Mouse (Mus musculus) embryo, embryonic 9.5 days (tissue): Measurements from ENCODE around the gene Kdm8.
A peak's percentile ranks its signal among the peaks of the same experiment; 100 is the strongest.

Experiments
- DNase-seq: peaks from one replicate; pipeline ENCODE4 v3.0.0-alpha.2; 2017; ENCODE audit errors: extremely low spot score

Gene Kdm8

DNA sequence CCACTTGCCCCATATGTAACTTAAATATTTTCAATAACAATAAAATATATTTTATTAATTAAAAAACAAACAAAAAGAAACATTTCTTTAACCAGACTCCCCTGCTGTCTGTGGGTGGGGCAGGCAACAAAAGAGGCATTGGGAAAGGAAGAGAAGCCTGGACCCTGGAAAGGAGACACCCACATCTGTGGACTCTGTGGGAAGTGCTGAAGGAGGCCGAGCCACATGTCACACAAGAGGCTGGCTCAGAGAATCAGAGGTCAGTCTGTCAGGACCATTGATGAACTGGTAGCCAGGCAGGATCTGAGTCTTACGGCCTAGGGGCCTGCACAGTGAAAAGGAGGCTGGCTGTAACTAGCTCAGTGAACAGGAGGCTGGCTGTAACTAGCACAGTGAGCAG, 17.7 kb downstream of the Kdm8 start:
- no peak for DNase-seq

- peak; percentile 72 for DNase-seq
These were observed 25.5 kb downstream of the Kdm8 start for GRCm38 (mm10) chr7:125469937-125470336.

DNA sequence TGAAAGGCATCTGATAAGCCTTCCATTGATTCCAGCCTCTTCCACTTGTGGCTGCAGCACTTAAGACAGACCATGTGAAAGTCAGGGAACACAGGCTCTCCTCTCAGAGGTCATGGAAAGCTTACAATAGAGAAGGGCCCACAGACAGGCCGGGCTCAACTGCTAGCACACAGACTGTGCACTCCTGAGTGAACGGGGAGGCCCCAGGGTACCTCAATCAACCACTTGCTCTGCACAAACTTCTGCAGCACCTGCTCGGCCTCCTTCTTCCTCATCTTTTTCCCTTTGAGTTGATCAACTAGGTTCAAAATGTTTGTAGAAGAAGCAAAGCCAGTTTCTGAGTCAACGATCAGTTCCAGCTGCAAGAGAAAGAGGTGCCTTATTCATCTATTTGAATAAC, 26.4 kb downstream of the Kdm8 start:
- no peak for DNase-seq

DNA sequence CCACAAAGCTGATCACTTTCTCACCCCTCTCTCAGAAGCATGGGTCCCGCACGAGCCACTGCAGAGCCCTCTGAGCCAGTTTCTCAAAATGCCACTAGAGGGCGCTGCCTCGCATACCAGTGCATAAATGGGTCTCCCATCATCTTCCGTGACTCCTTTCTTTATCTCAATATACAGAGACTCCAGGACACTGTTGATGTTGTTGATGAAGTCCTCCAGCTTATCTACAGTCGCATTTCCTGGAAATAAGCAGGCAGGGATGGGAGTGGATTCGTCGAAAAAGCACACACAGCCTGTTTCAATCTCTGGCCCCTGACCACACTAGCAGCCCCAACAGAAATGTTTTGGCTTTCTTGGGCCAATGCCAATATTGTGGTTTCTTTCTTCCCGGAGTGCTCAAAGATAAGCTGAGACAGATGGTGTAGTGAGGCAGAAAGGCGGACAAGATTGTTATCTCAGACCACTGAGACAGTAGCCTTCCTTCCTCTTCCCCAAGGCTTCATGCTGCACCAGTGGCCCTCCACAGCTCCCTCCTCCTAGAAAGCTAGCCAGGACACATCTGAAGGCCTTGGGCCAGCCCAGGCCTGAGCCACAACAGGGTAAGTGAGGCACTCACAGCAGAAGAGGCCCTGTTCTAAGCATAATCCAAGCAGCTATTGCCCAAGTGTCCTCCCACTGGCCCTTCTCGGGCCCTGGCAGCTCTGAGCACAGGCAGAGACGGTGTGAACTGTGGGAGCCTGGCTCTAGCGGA, 27.7 kb downstream of the Kdm8 start:
- DNase-seq = peak; percentile 70

DNA sequence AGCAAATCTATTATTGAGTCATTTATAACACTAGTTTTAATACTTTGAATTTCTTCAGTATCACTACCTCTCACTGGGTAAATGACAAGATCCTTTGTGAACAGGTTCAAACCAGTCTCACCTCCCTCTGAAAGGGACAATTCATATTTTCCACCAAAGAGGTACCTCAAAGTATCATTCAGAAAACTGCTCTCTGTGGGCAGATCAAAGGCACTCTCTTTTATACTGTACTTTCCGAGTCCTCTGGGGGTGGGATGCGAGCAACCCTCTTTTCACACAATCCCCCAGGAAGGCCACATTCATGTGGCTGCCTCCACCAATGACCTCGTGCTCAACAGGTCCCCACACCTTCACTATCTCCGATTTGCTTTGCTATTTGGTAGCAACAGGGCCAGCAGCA, 30.1 kb downstream of the Kdm8 start:
- DNase-seq = no peak

DNA sequence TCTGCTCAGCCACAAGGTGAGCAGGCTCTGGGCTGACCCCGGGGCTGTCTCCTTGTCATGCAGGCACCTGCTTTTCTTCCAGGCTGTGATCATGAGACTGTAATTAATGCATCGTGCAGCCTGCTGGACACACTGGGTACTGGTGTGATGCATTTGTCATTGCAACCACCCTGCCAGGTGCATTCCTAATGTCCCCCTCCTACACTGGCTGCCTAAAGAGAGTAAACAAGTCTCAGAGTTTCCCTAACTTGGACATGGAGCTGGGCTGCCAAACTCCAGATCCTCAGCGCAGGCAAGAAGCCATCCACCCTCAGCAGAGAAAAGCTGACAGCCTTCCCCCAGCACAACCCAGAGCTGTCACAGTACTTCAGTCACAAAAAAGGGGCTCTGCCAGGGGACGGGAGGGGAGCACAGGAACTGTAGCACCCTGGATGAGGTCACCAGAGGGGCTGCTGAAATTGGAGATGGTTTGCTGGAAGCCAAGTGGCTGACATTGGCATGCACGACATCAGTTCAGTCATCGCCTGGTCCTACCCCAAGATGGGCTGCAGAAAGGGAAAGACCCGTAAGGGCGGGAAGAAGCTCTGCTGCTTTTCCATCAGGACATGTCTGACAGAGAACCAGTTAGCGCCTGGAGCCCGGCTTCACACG, 31.2 kb downstream of the Kdm8 start:
- DNase-seq = peak; percentile 10

DNA sequence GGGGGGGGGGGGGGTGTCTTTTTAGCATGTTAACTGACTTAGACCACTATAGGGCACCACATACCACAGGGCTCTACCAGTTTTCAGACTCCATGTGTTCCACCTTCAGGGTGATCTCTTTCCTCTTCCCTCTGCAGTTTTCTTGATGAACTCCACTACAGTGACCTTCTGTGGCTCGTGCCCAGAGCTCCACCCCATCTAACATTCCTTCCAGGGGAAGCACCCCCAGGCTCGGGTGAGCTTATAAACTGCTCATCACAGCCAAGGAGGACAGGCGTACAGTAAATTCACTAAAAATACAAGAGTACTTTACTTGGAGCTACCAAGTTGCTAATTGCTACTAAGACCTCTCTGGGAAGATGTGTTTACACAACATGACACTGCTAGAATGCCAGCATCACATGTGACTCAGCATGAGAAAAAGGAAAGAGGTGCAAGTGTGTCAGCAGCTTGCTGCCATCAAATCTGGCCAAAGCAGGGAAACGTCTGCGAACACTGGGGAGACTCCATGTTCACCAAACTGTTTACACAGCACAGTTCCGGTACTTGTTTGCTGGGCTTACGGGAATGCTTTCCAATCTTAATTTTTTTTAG, 34.0 kb downstream of the Kdm8 start:
- DNase-seq = no peak

- DNase-seq = no peak
These were observed 36.0 kb downstream of the Kdm8 start for GRCm38 (mm10) chr7:125480518-125480917.

GRCm38 (mm10) chr7:125482339-125482738, 37.9 kb downstream of the Kdm8 start:
- DNase-seq = no peak

DNA sequence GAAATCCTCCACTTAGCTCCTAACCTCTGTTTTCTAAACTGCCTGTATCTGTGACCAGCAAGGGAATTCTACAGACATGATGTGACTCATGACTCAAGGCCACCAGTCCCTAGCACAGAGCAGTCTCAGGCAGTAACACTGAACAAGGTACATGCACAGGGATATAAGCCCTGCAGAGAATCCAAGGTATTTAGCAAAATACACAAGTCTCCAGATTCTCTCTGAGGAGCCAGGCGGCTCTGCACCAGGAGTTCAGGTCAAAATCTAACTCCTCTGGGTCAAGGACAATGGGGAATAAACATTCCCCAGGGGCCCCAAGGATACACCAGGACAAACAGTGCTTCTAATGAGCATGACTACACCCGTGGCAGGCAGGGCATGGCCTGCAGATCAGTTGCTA, 38.4 kb downstream of the Kdm8 start:
- no peak for DNase-seq

- no peak for DNase-seq
These were observed 40.3 kb downstream of the Kdm8 start for GRCm38 (mm10) chr7:125484791-125485190.

DNA sequence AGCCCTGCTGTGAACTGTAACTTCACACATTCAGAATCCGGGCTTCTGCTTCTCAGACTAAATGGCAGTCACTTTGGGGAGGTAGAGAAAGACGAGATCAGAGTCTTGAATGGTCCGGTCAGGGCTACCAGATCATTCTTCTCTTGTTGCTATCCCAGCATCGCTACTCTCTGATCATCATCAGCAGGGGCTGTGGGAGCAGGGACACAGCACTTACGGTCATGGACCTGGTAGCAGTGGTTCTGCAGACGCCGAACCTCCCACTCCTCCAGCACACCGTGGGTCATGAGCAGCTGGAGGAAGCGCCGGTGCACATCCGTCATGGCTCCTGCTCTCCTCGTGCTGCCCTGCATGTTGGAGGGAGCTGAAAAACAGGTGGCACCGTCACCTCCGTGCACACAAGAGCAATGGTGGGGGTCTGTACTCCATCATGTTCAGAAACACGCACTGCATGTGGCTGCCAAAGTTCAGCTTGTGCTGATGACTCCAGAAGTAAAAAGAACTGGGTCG, 41.7 kb downstream of the Kdm8 start:
- no peak for DNase-seq

GRCm38 (mm10) chr7:125487126-125487525, 42.6 kb downstream of the Kdm8 start:
- DNase-seq = no peak

- no peak for DNase-seq
These were observed 44.2 kb downstream of the Kdm8 start for GRCm38 (mm10) chr7:125488706-125489105.

DNA sequence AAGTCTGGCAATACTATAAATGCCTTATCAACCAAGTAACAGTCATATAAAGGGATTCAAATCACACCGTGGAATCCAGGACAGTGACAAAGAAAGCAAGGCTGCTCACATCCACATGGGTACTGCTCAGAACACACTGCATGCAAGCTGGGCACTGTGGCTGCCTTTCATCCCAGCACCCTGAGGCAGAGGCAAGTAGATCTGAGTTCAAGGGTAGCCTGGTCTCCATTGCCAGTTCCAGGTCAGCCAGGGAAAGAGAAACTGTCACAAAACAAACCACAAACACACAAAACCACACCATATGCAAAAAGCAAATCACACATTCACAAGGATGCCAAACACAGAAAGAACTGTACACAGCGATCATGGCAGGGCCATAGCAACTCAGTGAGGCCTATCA, 45.2 kb downstream of the Kdm8 start:
- DNase-seq = no peak

GRCm38 (mm10) chr7:125490947-125491735, 46.7 kb downstream of the Kdm8 start, which contains the start of gene Nsmce1:
TSS of gene Nsmce1 (minus strand) at chr7:125491596.
- DNase-seq = peak; percentile 90

DNA sequence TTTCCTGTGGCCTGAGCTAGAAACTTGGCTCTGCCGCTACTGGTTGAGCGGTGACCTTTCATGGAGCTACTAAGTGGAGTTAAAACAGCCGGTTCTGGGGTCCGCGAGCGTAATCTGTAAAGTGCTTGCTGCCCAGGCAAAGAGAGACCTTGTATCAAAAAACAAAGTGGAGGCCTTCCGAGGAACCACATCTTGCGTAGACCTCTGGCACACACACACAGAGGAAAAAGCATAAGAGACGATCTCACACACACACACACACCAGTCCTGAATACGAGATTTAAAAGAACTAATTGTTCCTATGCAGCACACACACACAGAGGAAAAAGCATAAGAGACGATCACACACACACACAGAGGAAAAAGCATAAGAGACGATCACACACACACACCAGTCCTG, 47.3 kb downstream of the Kdm8 start:
- DNase-seq = no peak

DNA sequence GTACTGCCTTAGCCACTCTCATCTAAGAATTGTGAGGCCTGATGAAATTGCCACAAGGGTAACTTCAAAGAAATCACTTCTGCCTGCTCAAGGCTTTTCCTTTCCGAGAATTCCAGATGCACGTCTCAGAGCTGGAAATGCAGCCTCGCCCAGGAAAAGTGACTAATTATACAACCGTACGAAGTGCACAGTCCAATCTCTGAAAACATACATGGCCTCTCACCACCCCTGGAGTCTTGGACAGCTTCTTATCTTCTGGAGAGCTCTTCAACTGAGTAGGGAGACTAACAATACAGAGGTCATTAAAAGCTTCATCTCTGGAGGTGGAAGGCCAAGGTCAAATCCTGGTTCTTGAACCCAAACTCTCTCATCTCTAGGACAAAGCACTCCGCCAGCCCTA, 48.1 kb downstream of the Kdm8 start:
- DNase-seq = no peak

DNA sequence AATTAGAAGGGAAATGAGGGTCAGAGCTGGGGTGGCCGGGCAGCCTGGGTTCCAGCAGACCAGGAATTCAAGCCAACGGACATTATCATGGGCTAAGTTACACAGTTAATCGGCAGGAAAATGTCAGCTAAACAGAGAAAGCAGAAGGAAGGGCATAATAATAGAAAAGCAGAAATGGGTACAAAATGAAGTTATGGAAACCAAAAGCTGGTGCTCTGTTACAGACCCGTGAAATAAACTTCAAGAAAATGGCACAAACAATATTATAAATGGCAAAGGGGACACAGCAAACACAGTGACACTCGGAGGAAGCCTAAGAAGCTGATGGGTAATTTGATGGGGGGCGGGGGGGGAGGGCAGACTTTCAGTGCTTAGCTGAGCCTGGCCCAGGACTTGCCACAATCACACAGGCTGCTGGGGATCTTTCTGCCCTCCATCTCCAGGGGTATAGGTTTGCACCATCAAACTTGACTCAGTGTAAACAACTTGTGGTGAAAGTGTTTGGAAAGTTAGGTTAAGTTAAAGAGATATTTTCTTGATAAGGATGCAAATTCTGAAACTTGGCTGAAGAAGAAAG, 51.5 kb downstream of the Kdm8 start:
- no peak for DNase-seq

DNA sequence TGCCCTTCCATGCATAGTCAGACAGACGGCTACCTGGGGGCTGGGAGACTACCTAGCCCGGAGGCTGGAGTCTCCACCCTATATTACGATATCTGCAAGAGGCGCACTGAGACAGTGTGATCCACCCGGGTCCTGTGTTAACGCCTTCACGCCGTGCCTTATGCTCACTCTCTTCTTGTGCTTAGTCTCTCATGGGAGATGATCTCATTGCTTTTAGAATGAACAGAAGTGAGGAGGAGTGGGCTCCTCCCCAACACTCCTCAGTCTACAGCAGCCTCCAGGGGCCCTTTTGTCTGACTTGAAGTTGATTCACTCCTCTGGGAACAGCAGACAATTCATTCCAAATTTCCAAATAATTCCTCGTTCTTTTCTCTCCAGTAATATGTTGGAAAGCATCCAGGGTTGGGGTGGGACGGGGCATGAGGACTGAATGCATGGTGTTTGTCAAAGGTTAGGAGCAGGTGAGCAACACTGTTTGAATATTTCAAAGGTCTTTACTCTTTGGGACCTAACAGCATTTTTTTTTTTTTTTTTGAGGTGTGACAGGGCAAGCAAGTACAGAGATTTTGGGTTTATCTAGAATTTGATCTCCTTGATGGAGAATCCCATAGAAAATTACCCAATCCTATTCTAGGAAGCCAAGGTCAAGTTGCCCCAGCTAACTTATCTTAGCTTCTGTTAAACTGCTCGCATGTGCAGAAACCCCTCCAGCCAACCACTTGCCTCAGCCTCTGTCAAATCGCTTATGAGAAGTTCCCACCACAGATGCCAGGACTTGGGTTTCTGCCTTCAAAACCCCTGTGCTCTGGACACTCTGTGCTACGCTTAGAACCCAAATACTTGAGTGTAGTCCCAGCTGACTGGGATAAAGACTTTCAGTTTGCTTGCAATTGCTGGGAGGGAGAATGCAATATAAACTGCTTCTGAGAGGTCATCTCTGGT, 55.7 kb downstream of the Kdm8 start:
- DNase-seq = no peak

DNA sequence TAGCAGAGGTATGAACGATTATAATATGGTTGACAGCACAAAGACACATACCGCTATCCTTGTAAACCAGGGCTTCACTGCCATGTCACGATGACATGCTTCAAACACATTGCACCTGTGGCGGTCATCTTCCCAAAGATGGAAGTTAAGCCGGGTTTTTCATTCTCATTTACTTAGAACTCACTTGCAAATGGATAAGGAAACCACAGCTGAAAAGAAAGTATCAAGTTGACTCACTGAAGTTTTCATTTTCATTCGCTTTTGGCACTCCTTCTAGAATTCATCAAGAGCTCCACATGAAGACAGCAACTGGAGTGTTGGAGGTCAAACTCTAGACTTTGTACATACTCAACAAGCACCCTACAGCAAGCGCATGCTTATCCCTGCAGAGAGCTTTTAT, 56.4 kb downstream of the Kdm8 start:
- DNase-seq = no peak
